Mouse (Mus musculus) G1E (cell line): ENCODE measurements around the gene Sbno2. TPM values are rescaled to one million over a fixed set of nuclear protein-coding genes. Genes with fewer than 3 reads are reported as not detected.

Experiments
- ATAC-seq: 2 replicates; pipeline ENCODE4 v1.8.0; 2016; ENCODE audit warnings: mild to moderate bottlenecking; ENCODE audit not compliant: insufficient number of reproducible peaks, poor library complexity, low FRiP score, severe bottlenecking; ENCODE audit errors: extremely low read depth
- DNase-seq: peaks from one replicate; pipeline ENCODE4 v3.0.0; 2012; ENCODE audit warnings: low spot score
- H3K27me3 ChIP-seq: 2 replicates; pipeline ENCODE4 v1.6.1; 2012; ENCODE audit warnings: mild to moderate bottlenecking, low read length, inconsistent platforms; ENCODE audit not compliant: insufficient read depth
- H3K36me3 ChIP-seq: replicated peaks from 2 replicates; pipeline ENCODE3; 2012; ENCODE audit warnings: mild to moderate bottlenecking, inconsistent platforms
- H3K4me1 ChIP-seq: 2 replicates; pipeline ENCODE4 v1.6.1; 2012; ENCODE audit warnings: low read depth, low read length, inconsistent platforms, mixed read lengths; ENCODE audit not compliant: insufficient read depth
- H3K4me3 ChIP-seq: 2 replicates; pipeline ENCODE4 v1.5.1; 2012; ENCODE audit warnings: low read depth, mild to moderate bottlenecking, inconsistent platforms, low read length, moderate library complexity, mixed read lengths
- H3K9me3 ChIP-seq: replicated peaks from 2 replicates; pipeline ENCODE4 v1.6.1; 2012; ENCODE audit warnings: inconsistent platforms
- CTCF ChIP-seq: IDR thresholded peaks from 2 replicates; pipeline ENCODE4 v1.5.1; 2012; ENCODE audit warnings: low read depth, low read length, inconsistent platforms, mixed read lengths
- GATA1 ChIP-seq: IDR thresholded peaks from 2 replicates; pipeline ENCODE4 v1.6.1; 2012; ENCODE audit warnings: borderline replicate concordance, low read length, inconsistent platforms, mixed read lengths
- GATA2 ChIP-seq: IDR thresholded peaks from 2 replicates; pipeline ENCODE4 v1.6.1; 2012; ENCODE audit warnings: low read depth, low read length, inconsistent platforms, borderline replicate concordance
- POLR2AphosphoS5 ChIP-seq: IDR thresholded peaks from 2 replicates; pipeline ENCODE4 v1.6.1; 2012; ENCODE audit warnings: low read depth, low read length, inconsistent platforms; ENCODE audit not compliant: insufficient replicate concordance
- TAL1 ChIP-seq: conservative IDR thresholded peaks from 2 replicates; pipeline ENCODE4 v1.6.1; 2012; ENCODE audit warnings: low read depth, low read length, inconsistent platforms, mixed read lengths
- polyA plus RNA-seq: library from polyadenylated mRNA; stranded (reverse); fragments of >175 nt; gene quantifications from 2 replicates; pipeline ENCODE4 v1.2.3, GENCODE M21; 2012
- total RNA-seq, 2 experiments: library from RNA; stranded (forward) in 1 of 2; stranded (reverse) in 1 of 2; fragments of 200-1000 nt in 1 of 2; fragments of >200 nt in 1 of 2; fragmentation: Nextera tagmentation in 1 of 2; gene quantifications; 2 replicates each; pipeline ENCODE4 v1.2.3; 2014 to 2017

Gene Sbno2
- total and polyA plus RNA-seq, 3 experiments, result 18.1 to 37.4 (median 34.2) TPM

DNA sequence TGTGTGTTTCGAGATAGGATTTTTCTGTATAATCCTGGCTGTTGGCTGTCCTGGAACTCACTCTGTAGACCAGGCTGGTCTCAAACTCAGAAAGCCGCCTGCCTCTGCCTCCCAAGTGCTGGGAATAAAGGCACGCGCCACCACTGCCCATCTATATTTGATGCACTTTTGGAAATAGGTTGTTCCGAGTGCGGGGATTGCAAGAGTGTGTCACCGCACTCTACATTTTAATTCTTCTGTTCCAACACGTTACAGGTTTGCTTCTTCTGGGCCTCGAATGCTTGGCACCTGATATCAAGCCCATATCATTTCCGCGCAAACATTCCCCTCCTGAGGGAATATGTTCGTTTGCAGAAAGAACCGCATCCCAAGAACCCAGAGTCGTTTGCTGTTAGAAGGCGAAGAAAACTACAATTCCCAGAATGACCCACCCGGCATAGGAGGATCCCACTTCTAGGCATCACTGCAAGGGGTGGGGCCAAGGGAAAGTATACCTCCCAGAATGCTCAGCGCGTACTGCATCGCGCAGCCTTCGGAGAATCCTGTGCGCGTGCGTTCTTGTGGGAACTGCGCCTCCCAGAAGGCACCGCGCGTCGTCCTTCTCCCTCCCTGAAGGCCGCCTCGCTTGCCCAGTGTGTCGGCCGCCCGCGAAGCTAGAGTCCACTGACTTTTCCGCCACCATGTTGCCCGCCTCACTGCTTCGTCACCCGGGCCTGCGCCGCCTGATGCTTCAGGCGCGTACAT is 36.6 kb upstream of the Sbno2 start:
- H3K27me3 ChIP-seq, result no peaks in the 10 kb centered on the region
- ATAC-seq (peak; percentile 81), DNase-seq (peak; percentile 76)
- H3K4me3 ChIP-seq, result peak overlapping the region; percentile 92
- no peaks in the 10 kb centered on the region for H3K9me3 ChIP-seq
- peaks cover 50% of the 10 kb centered on the region for H3K36me3 ChIP-seq
- TF ChIP-seq TAL1 (no peak), POLR2AphosphoS5 (no peak), CTCF (no peak), GATA2 (no peak)
- H3K4me1 ChIP-seq, result peaks cover 95% of the 10 kb centered on the region

DNA sequence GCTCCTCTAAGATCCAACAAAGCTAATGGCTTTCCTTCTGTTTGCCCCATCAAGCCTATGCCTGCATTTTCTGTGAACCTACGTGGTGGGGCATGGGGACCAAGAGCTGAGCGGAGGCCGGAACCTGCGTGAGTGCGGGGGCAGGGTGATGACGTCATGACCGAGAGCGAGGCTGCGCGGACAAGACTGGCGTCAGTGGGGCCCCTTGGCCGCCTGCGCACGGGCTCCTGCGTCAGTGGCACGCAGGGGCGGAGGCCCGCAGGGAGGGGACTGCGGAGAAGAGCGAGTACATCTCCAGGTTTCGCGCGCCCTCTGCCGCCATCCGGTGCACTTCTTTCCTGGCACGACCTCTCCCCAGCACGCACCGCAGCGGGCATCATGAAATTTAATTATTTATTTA is 35.9 kb upstream of the Sbno2 start:
- H3K4me1 ChIP-seq, result peaks cover 91% of the 10 kb centered on the region
- peaks cover 50% of the 10 kb centered on the region for H3K36me3 ChIP-seq
- TF ChIP-seq CTCF (no peak), POLR2AphosphoS5 (no peak), GATA2 (no peak), TAL1 (no peak), GATA1 (no peak)

DNA sequence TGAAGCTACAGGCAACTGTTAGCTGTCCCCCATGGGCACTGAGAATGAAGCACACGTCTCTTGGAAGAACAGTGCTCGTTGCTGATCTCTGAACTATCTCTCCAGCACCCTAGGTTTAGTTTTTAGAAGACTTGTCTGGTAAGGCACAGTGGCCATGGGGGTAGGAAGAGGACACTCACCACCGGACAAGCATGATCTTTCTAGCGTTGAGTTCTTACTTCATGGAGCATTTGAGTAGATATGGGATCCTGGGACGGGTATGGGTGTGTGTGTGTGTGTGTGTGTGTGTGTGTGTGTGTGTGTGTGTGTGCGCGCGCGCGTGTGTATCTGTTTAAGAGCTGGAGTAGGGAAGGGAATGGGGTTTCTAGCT is 35.3 kb upstream of the Sbno2 start, which contains the start of gene Cbarp:
Gene Cbarp (minus strand): TSS at position 170 of the 370 bp plus-strand sequence.
- ATAC-seq (no peak), DNase-seq (no peak)
- peak within 1 kb of the TSS; percentile 92 for H3K4me3 ChIP-seq
- TF ChIP-seq GATA2, result no peak
- no peak for TF ChIP-seq GATA1
- TF ChIP-seq CTCF, result no peak
- TF ChIP-seq POLR2AphosphoS5, result no peak
- no peak for TF ChIP-seq TAL1
- H3K4me1 ChIP-seq, result peaks cover 85% of the 10 kb centered on the region
- no peaks in the 10 kb centered on the region for H3K27me3 ChIP-seq
- no peaks in the 10 kb centered on the region for H3K9me3 ChIP-seq
- H3K36me3 ChIP-seq, result peaks cover 50% of the 10 kb centered on the region

More for the DNA sequence above, 35.9 kb upstream of the Sbno2 start:
- DNase-seq (peak; percentile 88), ATAC-seq (peak; percentile 74)
- peak overlapping the region; percentile 92 for H3K4me3 ChIP-seq
- no peaks in the 10 kb centered on the region for H3K27me3 ChIP-seq
- H3K9me3 ChIP-seq, result no peaks in the 10 kb centered on the region

DNA sequence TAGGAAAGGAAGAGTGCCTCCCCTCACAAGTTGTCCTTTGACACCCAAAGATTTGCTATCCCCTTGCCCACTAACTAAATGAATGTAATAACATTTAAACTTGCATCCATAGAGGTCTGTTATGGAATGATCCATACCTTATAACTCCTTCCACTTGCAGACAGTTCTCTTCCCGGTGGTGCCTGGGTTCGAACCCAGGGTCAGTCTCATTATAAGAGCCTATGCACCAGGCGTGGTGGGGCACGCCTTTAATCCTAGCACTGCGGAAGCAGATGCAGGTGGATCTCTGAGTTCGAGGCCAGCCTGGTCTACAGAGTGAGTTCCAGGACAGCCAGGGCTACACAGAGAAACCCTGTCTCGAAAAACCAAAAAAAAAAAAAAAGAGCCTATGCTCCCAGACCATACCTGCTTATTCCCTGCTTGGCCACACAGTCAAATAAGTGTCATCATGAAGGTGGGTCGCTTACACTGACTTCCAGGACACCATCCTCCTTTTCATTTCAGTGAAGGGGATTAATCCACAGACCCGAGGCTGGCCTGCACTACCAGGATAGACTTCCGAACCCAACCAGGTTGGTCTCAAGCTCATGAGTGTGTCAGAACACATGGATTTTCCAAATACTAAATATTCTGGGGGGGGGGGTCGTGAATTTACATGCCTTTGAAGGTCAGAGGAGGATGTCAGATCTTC is 34.7 kb upstream of the Sbno2 start:
- peaks cover 50% of the 10 kb centered on the region for H3K36me3 ChIP-seq
- H3K9me3 ChIP-seq, result no peaks in the 10 kb centered on the region
- no peaks in the 10 kb centered on the region for H3K27me3 ChIP-seq
- DNase-seq, result no peak
- peaks cover 82% of the 10 kb centered on the region for H3K4me1 ChIP-seq
- ATAC-seq, result no peak
- H3K4me3 ChIP-seq, result peak overlapping the region; percentile 92; the same call in 1 of the 2 replicates
- no peak for TF ChIP-seq GATA2
- TF ChIP-seq TAL1, result no peak
- TF ChIP-seq POLR2AphosphoS5, result no peak
- no peak for TF ChIP-seq CTCF
- TF ChIP-seq GATA1, result no peak

DNA sequence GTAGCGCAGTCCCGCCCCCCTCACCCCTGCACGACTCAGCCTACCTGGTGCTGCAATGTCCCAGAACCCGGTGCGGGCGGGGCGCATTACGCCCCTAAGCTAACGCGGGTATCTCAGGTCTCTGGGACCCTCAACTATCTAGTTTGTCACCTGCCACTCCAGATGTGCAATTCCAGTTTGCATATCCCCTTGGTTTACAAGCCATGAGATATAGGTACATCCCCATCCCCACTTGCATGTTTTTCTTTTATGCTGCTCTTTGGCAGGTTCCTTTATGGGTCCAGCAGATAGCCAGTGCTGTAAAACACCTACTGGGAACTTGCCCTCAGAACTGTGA is 34.0 kb upstream of the Sbno2 start:
- H3K27me3 ChIP-seq, result no peaks in the 10 kb centered on the region
- ATAC-seq, result no peak
- no peaks in the 10 kb centered on the region for H3K9me3 ChIP-seq
- H3K36me3 ChIP-seq, result peaks cover 50% of the 10 kb centered on the region
- no peak for TF ChIP-seq TAL1
- no peak for TF ChIP-seq CTCF
- no peak for TF ChIP-seq POLR2AphosphoS5
- TF ChIP-seq GATA1, result no peak
- no peak for TF ChIP-seq GATA2
- H3K4me3 ChIP-seq, result peak overlapping the region; percentile 89
- peaks cover 82% of the 10 kb centered on the region for H3K4me1 ChIP-seq
- no peak for DNase-seq

DNA sequence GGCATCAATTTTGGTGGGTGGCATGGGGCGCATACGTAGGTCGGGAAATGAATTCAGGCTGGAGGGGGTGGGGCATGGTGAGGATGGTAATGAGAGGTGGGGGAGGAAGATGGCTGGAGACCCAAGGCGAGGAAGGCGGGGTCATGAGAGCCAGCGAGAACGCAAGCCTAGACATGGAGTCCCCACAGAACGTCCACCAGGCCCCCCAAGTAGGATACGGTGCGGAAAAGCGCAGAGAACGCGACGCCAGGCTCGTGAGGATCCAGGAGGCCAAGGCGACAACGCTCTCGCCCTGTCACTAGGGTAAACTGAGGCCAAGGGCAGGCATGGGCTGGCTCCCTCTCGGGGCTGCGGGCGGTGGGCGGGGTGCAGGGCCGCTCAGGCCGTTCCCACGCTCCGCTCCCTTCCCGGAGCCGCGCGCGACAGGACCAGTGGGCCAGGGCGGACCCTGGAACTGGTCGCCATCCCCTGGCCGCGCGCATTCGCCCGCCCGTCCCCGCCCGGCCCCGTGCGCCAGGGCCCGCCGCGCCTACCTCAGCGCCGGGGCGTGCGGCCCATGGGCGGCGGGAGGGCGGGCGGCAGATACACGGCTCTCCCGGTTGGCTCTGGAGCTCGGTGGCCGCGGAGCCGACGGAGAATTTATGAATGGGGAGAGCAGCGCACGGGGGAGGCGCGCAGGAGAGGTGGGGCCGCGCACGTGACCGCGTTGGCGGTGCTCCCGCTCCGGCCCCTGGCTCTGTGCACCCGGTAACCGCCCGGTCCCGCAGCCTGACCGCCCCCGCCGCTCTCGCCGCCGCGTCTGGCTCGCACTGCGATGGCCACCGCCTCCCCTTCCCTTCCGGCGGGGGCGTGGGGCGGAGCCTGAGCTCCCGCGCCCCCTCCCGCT is 33.4 kb upstream of the Sbno2 start, which contains the start of gene Atp5d:
Gene Atp5d (plus strand): TSS at position 80 of the 886 bp plus-strand sequence.
- DNase-seq (peak; percentile 72), ATAC-seq (no peak)
- Histone ChIP-seq H3K4me1 (peaks cover 76% of the 10 kb centered on the region), H3K27me3 (no peaks in the 10 kb centered on the region), H3K36me3 (peaks cover 50% of the 10 kb centered on the region), H3K9me3 (no peaks in the 10 kb centered on the region), H3K4me3 (peak within 1 kb of the TSS; percentile 89)
- no peak for TF ChIP-seq GATA1
- no peak for TF ChIP-seq CTCF
- no peak for TF ChIP-seq TAL1
- TF ChIP-seq GATA2, result no peak
- TF ChIP-seq POLR2AphosphoS5, result no peak
